Mouse (Mus musculus): ENCODE measurements around the gene Hacl1. TPM values are rescaled to one million over a fixed set of nuclear protein-coding genes. Genes with fewer than 3 reads are reported as not detected.

The Hacl1 gene
- polyA plus RNA-seq (2015; fragmentation: Nextera tagmentation; extraction: Ambion mirVana): 12.3 and 14.5 TPM in 2 replicates

DNA sequence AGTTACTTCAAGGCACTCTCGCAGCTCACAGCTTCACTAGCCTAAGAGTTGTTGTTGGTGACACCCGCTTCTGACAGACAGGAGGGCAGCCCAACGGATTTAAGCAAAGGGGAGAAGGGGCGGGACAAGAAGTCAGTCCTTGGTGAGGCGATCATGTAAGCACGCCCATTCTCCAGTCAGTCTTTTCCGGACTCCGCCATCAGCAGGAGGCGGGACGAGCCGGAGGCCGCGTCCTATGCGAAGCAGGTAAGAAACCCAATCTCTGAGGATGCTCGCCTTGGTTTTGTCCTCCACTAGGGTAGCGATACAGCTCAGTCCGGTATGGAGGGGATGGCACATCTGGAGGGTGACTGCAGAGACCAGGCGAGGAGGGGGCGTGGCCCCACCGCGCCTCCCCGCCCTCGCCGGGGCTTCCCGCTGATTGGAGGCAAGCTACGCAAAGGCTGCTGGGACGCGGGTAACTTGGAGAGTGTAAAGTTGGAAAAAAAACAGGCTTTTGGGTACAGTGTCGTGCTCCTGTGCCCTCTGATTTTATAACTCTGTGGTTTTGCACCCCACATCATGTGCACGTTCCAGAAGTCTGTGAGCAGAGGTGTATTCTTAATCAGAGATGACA lies at the start of gene Hacl1, which contains the start of gene Btd:
TSS of gene Hacl1 (minus strand) at position 397 of the 616 bp plus-strand sequence.
TSS of gene Btd (plus strand) at position 139 of the 616 bp plus-strand sequence.
- under 1% methylated on average over 30 of the region's 30 CpGs for WGBS

DNA sequence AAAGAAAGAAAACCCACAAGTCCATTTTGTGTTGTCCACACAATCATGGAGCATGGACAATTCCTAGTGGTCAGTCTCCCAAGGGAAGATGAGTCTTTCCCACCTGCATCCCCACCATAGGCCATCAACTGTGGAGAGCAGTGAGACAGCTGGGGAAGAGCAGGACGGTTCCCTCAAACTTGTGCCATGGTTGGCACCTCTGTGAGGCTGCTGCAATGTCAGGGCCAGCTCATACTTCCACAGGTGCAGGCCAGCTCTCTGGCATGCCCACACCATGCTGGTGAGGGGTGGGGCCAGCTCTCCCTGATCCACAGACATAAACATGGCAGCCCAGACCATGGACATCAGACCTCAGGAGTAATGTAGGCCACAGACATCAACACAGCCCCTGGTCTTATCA lies 45.1 kb upstream of the Hacl1 start:
- WGBS: 87% methylated on average over 1 of the region's 1 CpGs
- Histone ChIP-seq H3K4me2 (no peak overlapping the region), H3K4me3 (no peak overlapping the region), H3K36me3 (no peaks in the 10 kb centered on the region), H3K27me3 (no peaks in the 10 kb centered on the region), H3K9me3 (no peaks in the 10 kb centered on the region), H3K4me1 (peaks cover 14% of the 10 kb centered on the region), H3K9ac (no peak overlapping the region), H3K27ac (no peak overlapping the region)
- ATAC-seq (ENCODE audit: insufficient number of reproducible peaks, insufficient read depth, low FRiP score, low TSS enrichment, low read depth): no peak

More for the DNA sequence above, at the start of gene Hacl1, which contains the start of gene Btd:
- peak; percentile 96 for ATAC-seq (ENCODE audit: insufficient number of reproducible peaks, insufficient read depth, low FRiP score, low TSS enrichment, low read depth)
- H3K4me3 ChIP-seq: peak within 1 kb of the TSS; percentile 66
- H3K27ac ChIP-seq: peak within 1 kb of the TSS; percentile 93
- no peaks in the 10 kb centered on the region for H3K9me3 ChIP-seq
- H3K36me3 ChIP-seq: peaks cover 3% of the 10 kb centered on the region
- H3K4me1 ChIP-seq: peaks cover 15% of the 10 kb centered on the region
- no peaks in the 10 kb centered on the region for H3K27me3 ChIP-seq
- H3K9ac ChIP-seq: peak within 1 kb of the TSS; percentile 79
- H3K4me2 ChIP-seq: peak within 1 kb of the TSS; percentile 92

DNA sequence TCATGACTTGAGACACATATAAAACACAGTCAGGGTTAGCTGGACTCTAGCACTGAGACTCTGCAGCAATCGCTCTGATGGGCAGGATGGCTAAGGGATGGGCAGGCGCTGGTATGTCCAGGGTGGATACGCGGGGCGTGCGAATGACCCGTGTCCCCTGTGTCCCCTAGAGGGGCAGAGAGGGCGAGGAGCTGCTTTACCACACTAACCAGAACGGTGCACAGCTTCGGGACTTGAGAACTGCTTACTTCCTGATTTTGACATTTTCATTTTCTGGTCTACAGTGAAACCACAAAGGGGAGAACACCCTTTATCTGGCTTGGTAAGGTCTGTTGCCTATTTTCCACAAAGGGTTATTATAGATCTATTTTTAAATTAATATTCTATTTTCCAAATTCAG lies 44.6 kb upstream of the Hacl1 start:
- H3K9ac ChIP-seq: no peak overlapping the region
- no peak overlapping the region for H3K4me2 ChIP-seq
- H3K27ac ChIP-seq: no peak overlapping the region
- WGBS: 87% methylated on average over 10 of the region's 10 CpGs
- H3K27me3 ChIP-seq: no peaks in the 10 kb centered on the region
- peaks cover 14% of the 10 kb centered on the region for H3K4me1 ChIP-seq
- no peaks in the 10 kb centered on the region for H3K36me3 ChIP-seq
- ATAC-seq (ENCODE audit: insufficient number of reproducible peaks, insufficient read depth, low FRiP score, low TSS enrichment, low read depth): no peak
- H3K9me3 ChIP-seq: no peaks in the 10 kb centered on the region
- no peak overlapping the region for H3K4me3 ChIP-seq

DNA sequence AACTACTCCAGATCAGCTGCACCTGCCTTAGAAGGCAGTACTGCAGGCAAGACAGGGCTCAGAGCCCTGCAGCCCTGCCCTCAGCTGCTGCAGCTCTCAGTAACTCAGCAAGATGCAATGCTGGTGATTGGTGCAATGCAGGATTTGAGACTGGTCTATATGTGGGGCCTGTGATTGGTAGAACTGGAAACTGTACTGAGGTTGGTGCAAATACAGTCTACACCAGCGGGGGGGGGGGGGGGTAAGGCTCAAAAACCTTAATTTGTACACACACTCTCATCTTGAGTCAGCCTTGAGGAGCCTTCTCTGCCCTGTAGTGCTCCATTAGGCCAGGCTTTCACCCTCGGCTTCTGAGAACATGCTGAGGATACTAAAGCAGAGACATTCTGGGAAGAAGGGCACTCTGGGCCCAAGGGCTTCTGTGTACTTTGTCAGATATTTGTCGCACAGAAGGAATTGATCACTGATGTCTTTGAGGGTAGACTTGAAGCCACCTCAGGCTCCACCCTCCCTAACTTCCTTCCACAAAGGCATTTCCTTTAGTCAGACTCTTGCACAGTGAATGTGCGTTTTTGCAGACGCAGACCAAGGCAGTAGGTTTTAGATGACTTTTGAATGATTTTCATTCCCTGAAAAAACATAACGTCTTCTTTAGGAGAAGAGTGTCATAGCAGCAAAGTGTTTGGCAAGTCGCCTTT lies 43.4 kb upstream of the Hacl1 start:
- Histone ChIP-seq H3K4me2 (no peak overlapping the region), H3K36me3 (no peaks in the 10 kb centered on the region), H3K4me1 (peaks cover 14% of the 10 kb centered on the region), H3K9ac (no peak overlapping the region), H3K9me3 (no peaks in the 10 kb centered on the region), H3K4me3 (no peak overlapping the region), H3K27ac (peak overlapping the region; percentile 28), H3K27me3 (no peaks in the 10 kb centered on the region)
- WGBS: 46% methylated on average over 7 of the region's 7 CpGs
- no peak for ATAC-seq (ENCODE audit: insufficient number of reproducible peaks, insufficient read depth, low FRiP score, low TSS enrichment, low read depth)

DNA sequence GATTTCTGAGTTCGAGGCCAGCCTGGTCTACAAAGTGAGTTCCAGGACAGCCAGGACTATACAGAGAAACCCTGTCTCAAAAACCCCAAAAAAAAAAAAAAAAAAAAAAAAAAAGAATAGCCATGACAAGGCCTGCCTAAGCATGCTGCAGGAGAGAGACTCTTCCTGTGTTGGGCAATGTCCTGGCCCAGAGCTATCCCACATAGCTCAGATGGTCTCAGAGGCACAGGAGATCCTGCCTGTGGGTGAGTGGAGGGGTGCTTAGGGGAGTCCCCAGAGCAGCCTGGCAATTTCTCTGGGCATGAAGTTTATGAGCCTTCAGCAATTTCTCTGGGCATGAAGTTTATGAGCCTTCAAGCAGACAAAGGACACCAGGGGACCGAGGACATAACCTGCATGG lies 42.5 kb upstream of the Hacl1 start:
- H3K4me1 ChIP-seq: peaks cover 14% of the 10 kb centered on the region
- no peak overlapping the region for H3K27ac ChIP-seq
- no peaks in the 10 kb centered on the region for H3K36me3 ChIP-seq
- no peaks in the 10 kb centered on the region for H3K27me3 ChIP-seq
- H3K9me3 ChIP-seq: no peaks in the 10 kb centered on the region
- no peak overlapping the region for H3K9ac ChIP-seq
- no peak overlapping the region for H3K4me2 ChIP-seq
- no peak overlapping the region for H3K4me3 ChIP-seq
- 80% methylated on average over 2 of the region's 2 CpGs for WGBS
- ATAC-seq (ENCODE audit: insufficient number of reproducible peaks, insufficient read depth, low FRiP score, low TSS enrichment, low read depth): no peak

DNA sequence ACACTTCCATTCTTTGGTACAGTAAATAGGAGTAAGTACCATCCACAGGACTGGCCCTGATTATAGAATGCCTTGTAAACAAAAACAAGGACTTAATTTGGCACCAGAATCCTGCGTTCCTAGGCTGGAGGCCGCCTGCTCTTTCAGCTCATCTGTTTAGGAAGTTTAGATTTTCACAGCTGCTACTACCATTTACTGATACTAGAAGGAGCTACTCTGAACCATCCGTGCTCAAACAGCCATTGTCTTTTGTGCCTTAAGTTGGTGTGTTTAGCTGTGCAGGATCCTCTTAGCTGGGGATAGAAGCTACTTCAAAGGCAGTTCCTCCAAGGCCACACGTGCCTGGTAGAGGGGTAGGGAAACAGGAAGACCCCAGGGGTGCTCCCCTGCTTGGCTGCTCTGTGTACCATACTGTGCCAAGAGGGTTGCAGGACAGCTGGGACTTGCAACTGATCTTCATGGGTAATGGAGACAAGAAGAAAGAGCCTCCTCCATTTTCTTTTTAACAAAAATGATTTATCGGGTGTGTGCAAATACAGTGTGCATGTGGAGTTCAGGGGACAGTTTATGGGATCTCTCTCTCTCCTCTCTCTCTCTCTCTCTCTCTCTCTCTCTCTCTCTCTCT lies 41.0 kb upstream of the Hacl1 start:
- no peak overlapping the region for H3K4me3 ChIP-seq
- WGBS: 40% methylated on average over 5 of the region's 5 CpGs
- no peaks in the 10 kb centered on the region for H3K9me3 ChIP-seq
- H3K27ac ChIP-seq: peak overlapping the region; percentile 64
- no peak for ATAC-seq (ENCODE audit: insufficient number of reproducible peaks, insufficient read depth, low FRiP score, low TSS enrichment, low read depth)
- no peak overlapping the region for H3K9ac ChIP-seq
- H3K4me1 ChIP-seq: peaks cover 14% of the 10 kb centered on the region
- H3K36me3 ChIP-seq: no peaks in the 10 kb centered on the region
- H3K4me2 ChIP-seq: no peak overlapping the region
- H3K27me3 ChIP-seq: no peaks in the 10 kb centered on the region

DNA sequence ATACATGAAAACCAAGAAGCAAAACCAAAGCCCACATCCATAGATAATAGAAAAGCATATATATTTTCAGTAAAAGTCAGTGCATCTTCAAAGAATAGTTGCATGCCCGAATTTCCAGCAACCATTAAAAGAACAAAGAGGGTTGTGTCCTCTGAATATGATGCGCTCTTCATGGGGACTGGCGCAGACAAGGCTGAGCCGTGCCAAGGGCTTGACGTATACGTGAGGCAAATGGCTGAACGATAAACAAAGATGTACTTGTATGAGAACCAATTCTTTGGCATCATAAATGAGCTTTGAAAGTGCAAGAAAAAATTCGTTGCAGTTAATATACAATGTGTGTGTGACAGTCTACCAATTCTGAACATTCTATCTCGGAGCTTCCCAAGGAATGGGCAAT lies 40.2 kb upstream of the Hacl1 start:
- Histone ChIP-seq H3K36me3 (no peaks in the 10 kb centered on the region), H3K9me3 (no peaks in the 10 kb centered on the region), H3K27me3 (no peaks in the 10 kb centered on the region), H3K27ac (no peak overlapping the region), H3K9ac (no peak overlapping the region), H3K4me3 (no peak overlapping the region), H3K4me1 (peaks cover 14% of the 10 kb centered on the region), H3K4me2 (no peak overlapping the region)
- 81% methylated on average over 9 of the region's 9 CpGs for WGBS
- no peak for ATAC-seq (ENCODE audit: insufficient number of reproducible peaks, insufficient read depth, low FRiP score, low TSS enrichment, low read depth)

DNA sequence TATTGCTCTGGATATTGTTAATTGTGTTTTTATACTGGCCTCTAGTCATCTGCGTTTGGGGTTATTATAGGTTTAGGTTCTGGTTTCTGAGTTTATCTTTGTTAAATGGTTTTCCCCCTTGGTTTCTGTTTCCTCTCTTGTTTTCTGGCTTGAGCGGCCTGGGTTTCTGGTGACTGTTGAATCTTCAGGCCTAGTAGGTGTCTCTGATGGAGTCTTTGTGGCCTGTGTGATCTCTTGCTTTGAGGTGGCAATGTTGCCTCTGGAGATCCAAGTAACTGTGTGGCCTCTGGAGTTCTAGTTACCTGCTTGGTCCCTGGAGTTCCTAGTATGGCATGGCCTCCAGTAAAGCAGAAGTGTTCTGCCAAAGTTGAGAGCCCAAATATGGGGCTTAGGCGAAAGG lies 39.6 kb upstream of the Hacl1 start:
- no peaks in the 10 kb centered on the region for H3K27me3 ChIP-seq
- no peaks in the 10 kb centered on the region for H3K9me3 ChIP-seq
- no peak overlapping the region for H3K9ac ChIP-seq
- 92% methylated on average over 3 of the region's 3 CpGs for WGBS
- no peak overlapping the region for H3K4me2 ChIP-seq
- ATAC-seq (ENCODE audit: insufficient number of reproducible peaks, insufficient read depth, low FRiP score, low TSS enrichment, low read depth): no peak
- no peak overlapping the region for H3K27ac ChIP-seq
- H3K4me3 ChIP-seq: no peak overlapping the region
- peaks cover 14% of the 10 kb centered on the region for H3K4me1 ChIP-seq
- H3K36me3 ChIP-seq: no peaks in the 10 kb centered on the region

DNA sequence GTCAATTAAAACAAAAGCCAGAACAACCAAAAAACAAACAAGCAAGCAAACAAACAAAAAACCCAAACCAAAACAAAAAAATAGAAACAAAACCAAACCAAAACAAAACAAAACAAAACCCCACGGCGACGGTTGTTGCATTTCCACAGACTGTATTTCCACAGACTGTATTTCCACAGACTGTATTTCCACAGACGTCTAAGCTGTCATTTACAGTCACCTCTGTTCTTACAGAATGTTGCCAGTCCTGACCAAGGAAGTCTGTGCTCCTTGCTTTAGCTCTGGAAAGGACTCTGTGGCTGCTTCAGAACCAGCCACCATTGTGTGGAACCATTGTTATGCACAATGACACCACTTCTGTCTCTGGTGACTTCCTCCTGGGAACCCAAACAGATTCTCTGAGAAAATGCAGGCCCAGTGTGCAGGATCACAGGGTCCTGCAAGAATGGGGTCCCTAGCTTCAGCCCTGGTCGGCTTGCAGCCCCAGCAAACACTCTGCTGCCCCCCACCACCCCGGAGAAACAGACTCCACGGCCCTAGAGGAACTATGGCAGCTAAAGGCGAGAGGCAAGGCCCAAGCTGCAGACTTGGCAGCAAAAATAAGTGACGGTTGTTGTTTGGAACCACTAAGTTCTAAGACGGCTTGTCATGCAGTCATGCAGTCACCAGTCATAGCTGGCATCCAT lies 30.7 kb upstream of the Hacl1 start:
- Histone ChIP-seq H3K36me3 (peaks cover 15% of the 10 kb centered on the region), H3K4me2 (no peak overlapping the region), H3K27me3 (no peaks in the 10 kb centered on the region), H3K9ac (no peak overlapping the region), H3K9me3 (no peaks in the 10 kb centered on the region), H3K4me1 (peaks cover 28% of the 10 kb centered on the region), H3K4me3 (no peak overlapping the region), H3K27ac (peak overlapping the region; percentile 2; the same call in 1 of the 2 replicates)
- ATAC-seq (ENCODE audit: insufficient number of reproducible peaks, insufficient read depth, low FRiP score, low TSS enrichment, low read depth): no peak
- WGBS: 55% methylated on average over 10 of the region's 10 CpGs

DNA sequence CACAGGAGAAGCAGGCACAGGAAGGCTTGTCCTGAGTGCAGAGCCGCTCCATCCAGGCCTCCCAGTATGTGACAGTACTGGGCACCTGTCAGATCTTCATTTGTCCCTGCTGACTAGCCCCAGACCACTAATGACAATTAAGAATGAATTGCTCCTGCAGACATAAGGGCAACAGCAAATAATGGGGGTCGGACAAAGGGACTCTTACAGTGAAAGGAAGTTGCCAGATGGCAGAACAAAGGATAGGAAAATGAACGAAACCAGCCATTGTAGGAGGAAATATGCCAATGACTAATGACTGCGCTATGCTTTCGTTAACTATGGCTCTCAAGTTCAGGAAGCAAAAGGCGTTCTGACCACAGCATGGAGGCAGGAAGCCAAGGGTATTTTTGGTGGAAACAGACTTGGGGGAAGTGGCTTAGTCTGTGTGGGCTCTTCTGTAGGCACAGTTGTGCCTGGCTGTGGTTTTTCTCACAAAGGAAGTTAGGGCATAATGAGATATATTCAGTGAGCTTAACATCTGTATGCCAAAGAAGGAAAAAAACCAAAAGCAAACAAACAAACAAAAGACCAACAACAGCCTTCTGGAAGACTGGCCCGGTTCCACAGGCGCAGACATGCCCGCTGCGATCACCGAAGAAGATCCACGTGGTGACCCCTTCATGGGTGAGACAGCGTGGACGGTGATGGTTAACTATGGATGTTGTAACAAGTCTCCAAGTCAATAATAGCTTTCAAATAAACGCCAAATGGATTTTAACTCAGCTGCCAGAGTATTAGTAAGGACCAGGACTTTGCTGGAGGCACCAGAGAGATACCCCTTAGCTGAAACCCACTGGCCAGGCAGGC lies 28.8 kb upstream of the Hacl1 start:
- H3K9me3 ChIP-seq: no peaks in the 10 kb centered on the region
- 68% methylated on average over 15 of the region's 15 CpGs for WGBS
- H3K9ac ChIP-seq: peak overlapping the region; percentile 6
- H3K27ac ChIP-seq: peak overlapping the region; percentile 89
- H3K27me3 ChIP-seq: no peaks in the 10 kb centered on the region
- no peak; the same call in 1 of the 2 replicates for ATAC-seq (ENCODE audit: insufficient number of reproducible peaks, insufficient read depth, low FRiP score, low TSS enrichment, low read depth)
- peaks cover 36% of the 10 kb centered on the region for H3K4me1 ChIP-seq
- peaks cover 18% of the 10 kb centered on the region for H3K36me3 ChIP-seq
- no peak overlapping the region for H3K4me3 ChIP-seq
- H3K4me2 ChIP-seq: peak overlapping the region; percentile 29
